Mouse (Mus musculus): Measurements from ENCODE around the gene Cdr2l. TPM values are rescaled to one million over a fixed set of nuclear protein-coding genes. Genes with fewer than 3 reads are reported as not detected.

Cdr2l gene
- polyA plus RNA-seq, 1 experiment from 2014 or later = 11.3 TPM

- Histone ChIP-seq H3K4me1 (peaks cover 20% of the 10 kb centered on the region), H3K36me3 (0 out of 2 replicates have a peak, but pooled peaks cover 6% of the 10 kb centered on the region), H3K27ac (no peak within 1 kb of the TSS), H3K4me3 (no peak within 1 kb of the TSS), H3K27me3 (ENCODE audit: insufficient read depth, poor library complexity, severe bottlenecking) (peaks cover 18% of the 10 kb centered on the region), H3K9me3 (no peaks in the 10 kb centered on the region; the same call in 1 of the 2 replicates)
- no peak for DNase-seq (ENCODE audit: low spot score)
- WGBS = 93% methylated on average over 9 of the region's 9 CpGs
Observed at GRCm38 (mm10) chr11:115439906-115440595, 58.3 kb downstream of the Cdr2l start, which contains the start of gene Trim80. TSS of gene Trim80 (plus strand) at chr11:115440545.

DNA sequence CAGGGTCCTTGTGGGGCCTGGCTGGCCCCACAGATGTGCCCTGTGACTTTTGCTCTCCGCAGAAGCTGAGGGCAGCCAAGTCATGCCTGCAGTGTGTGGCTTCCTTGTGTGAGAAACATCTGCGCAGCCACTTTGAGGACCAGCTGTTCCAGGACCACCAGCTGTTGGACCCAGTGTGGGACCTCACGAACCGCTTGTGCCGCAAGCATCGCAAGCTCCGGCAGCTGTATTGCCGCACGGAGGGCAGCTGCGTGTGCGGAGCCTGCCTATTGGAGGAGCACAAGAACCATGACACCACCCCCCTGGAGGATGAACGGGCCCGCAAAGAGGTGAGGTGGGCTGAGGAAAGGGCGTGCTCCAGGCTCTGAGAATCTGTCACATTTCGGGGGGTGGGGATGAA lies 59.7 kb downstream of the Cdr2l start:
- Histone ChIP-seq H3K27me3 (ENCODE audit: insufficient read depth, poor library complexity, severe bottlenecking) (peaks cover 18% of the 10 kb centered on the region), H3K4me3 (no peak overlapping the region), H3K9me3 (no peaks in the 10 kb centered on the region; the same call in 1 of the 2 replicates), H3K27ac (no peak overlapping the region), H3K36me3 (0 out of 2 replicates have a peak, but pooled peaks cover 6% of the 10 kb centered on the region), H3K4me1 (peaks cover 11% of the 10 kb centered on the region)
- no peak for DNase-seq (ENCODE audit: low spot score)
- 36% methylated on average over 15 of the region's 15 CpGs for WGBS

Other genes starting within 250 kb of the Cdr2l start
- 0.08 and 0.27 TPM in 2 replicates for gene Cd300lf, start 247.9 kb upstream of the Cdr2l start, polyA plus RNA-seq (2016; fragmentation: Nextera tagmentation; extraction: Ambion mirVana)
- gene Slc9a3r1, start 218.6 kb upstream of the Cdr2l start, polyA plus RNA-seq (2016; fragmentation: Nextera tagmentation; extraction: Ambion mirVana) = 29.5 and 74.6 TPM in 2 replicates
- 9.6 TPM in 2 replicates for gene Tmem104, start 194.4 kb upstream of the Cdr2l start, polyA plus RNA-seq (2016; fragmentation: Nextera tagmentation; extraction: Ambion mirVana)
- gene Nat9, start 194.1 kb upstream of the Cdr2l start, polyA plus RNA-seq (2016; fragmentation: Nextera tagmentation; extraction: Ambion mirVana) = 15.8 and 17.0 TPM in 2 replicates
- 0.23 and 0.65 TPM in 2 replicates for gene Grin2c, start 114.7 kb upstream of the Cdr2l start, polyA plus RNA-seq (2016; fragmentation: Nextera tagmentation; extraction: Ambion mirVana)
- 14.3 and 16.5 TPM in 2 replicates for gene Fdxr, start 104.9 kb upstream of the Cdr2l start, polyA plus RNA-seq (2016; fragmentation: Nextera tagmentation; extraction: Ambion mirVana)
- 0.64 and 1.3 TPM in 2 replicates for gene Fads6, start 84.3 kb upstream of the Cdr2l start, polyA plus RNA-seq (2016; fragmentation: Nextera tagmentation; extraction: Ambion mirVana)
- gene Otop2, start 74.8 kb upstream of the Cdr2l start, polyA plus RNA-seq (2016; fragmentation: Nextera tagmentation; extraction: Ambion mirVana) = not detected in 2 replicates
- 0.26 and 0.34 TPM in 2 replicates for gene Ush1g, start 59.9 kb upstream of the Cdr2l start, polyA plus RNA-seq (2016; fragmentation: Nextera tagmentation; extraction: Ambion mirVana)
- gene Otop3, start 47.2 kb upstream of the Cdr2l start, polyA plus RNA-seq (2016; fragmentation: Nextera tagmentation; extraction: Ambion mirVana) = 0.05 TPM in 1 of 2 replicates, not detected in the other
- 5.5 and 8.6 TPM in 2 replicates for gene Hid1, start 14.2 kb upstream of the Cdr2l start, polyA plus RNA-seq (2016; fragmentation: Nextera tagmentation; extraction: Ambion mirVana)
- gene Mrpl58, start 21.8 kb downstream of the Cdr2l start, polyA plus RNA-seq (2016; fragmentation: Nextera tagmentation; extraction: Ambion mirVana) = 184 and 202 TPM in 2 replicates
- 1,131 and 1,417 TPM in 2 replicates for gene Atp5h, start 38.0 kb downstream of the Cdr2l start, polyA plus RNA-seq (2016; fragmentation: Nextera tagmentation; extraction: Ambion mirVana)
- 12.3 and 13.3 TPM in 2 replicates for gene Kctd2, start 38.2 kb downstream of the Cdr2l start, polyA plus RNA-seq (2016; fragmentation: Nextera tagmentation; extraction: Ambion mirVana)
- gene Trim80, start 58.6 kb downstream of the Cdr2l start, polyA plus RNA-seq (2016; fragmentation: Nextera tagmentation; extraction: Ambion mirVana) = 0.19 and 0.23 TPM in 2 replicates
- 0.33 and 0.36 TPM in 2 replicates for gene Slc16a5, start 80.6 kb downstream of the Cdr2l start, polyA plus RNA-seq (2016; fragmentation: Nextera tagmentation; extraction: Ambion mirVana)
- gene Armc7, start 93.8 kb downstream of the Cdr2l start, polyA plus RNA-seq (2016; fragmentation: Nextera tagmentation; extraction: Ambion mirVana) = 5.4 and 7.6 TPM in 2 replicates
- 79.3 and 95.0 TPM in 2 replicates for gene Nt5c, start 109.9 kb downstream of the Cdr2l start, polyA plus RNA-seq (2016; fragmentation: Nextera tagmentation; extraction: Ambion mirVana)
- 451 and 471 TPM in 2 replicates for gene Jpt1, start 132.5 kb downstream of the Cdr2l start, polyA plus RNA-seq (2016; fragmentation: Nextera tagmentation; extraction: Ambion mirVana)
- gene Sumo2, start 154.4 kb downstream of the Cdr2l start, polyA plus RNA-seq (2016; fragmentation: Nextera tagmentation; extraction: Ambion mirVana) = 713 and 931 TPM in 2 replicates
- 179 and 208 TPM in 2 replicates for gene Nup85, start 182.5 kb downstream of the Cdr2l start, polyA plus RNA-seq (2016; fragmentation: Nextera tagmentation; extraction: Ambion mirVana)
- gene Mrps7, start 222.0 kb downstream of the Cdr2l start, polyA plus RNA-seq (2016; fragmentation: Nextera tagmentation; extraction: Ambion mirVana) = 105 and 108 TPM in 2 replicates
- 25.4 and 25.7 TPM in 2 replicates for gene Gga3, start 222.1 kb downstream of the Cdr2l start, polyA plus RNA-seq (2016; fragmentation: Nextera tagmentation; extraction: Ambion mirVana)
- gene Mif4gd, start 231.1 kb downstream of the Cdr2l start, polyA plus RNA-seq (2016; fragmentation: Nextera tagmentation; extraction: Ambion mirVana) = 19.6 and 22.7 TPM in 2 replicates
- gene Slc25a19, start 246.4 kb downstream of the Cdr2l start, polyA plus RNA-seq (2016; fragmentation: Nextera tagmentation; extraction: Ambion mirVana) = 33.5 and 45.5 TPM in 2 replicates